Mouse (Mus musculus) frontal cortex, postnatal 14 days (tissue): ENCODE results near the gene Pafah1b2.

ENCODE experiments used
- DNase-seq, 2 experiments: peaks; one replicate each; pipeline ENCODE4 v3.0.0; 2022; ENCODE audit warnings: low spot score in 2 of 2

Pafah1b2 gene

DNA sequence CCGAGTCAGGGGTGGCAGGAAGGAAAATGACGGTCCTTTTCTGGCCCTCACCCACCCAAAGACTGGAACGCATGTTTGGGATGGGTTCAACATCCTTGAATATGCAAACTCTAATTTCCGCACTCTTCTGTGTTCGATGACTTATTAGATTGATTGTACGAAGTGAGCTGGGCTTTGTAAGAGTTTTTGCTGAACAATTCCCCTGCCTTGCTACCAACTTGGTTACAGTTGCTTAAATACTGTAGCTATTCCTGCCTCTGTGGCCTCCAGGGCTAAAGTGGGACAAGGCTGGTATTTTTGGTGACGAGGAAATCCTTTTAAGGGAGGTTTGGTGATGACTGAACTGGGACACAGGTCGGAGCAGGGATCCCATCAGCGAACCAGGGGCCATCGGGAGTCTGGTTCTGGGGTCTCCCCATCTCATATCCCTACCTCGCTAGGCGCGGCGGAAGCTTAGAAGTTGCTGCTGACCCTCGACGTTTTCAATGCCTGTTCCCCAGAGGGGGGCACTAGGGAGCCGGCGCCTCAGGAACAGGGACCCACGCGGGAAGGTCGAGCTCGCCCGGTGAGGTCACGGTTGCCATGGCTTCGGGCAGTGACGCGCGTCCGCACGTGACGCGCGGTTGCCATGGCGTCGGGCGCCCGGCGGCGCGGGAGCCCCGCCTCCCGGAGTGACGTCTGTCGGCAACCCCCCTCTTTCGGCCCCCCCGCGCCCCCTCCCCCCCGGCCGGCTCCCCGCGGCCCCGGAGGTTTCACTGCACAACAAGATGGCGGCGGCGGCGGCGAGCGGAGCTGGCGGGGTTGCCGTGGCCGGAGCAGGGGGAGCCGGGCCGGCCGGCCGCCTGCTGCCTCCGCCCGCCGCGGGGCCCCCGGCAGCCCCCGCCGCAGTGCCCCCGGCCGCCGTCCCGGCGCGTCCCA lies at the start of gene Pafah1b2, which contains the start of gene Sik3:
Gene Pafah1b2, minus strand, starts transcription at position 600 of the 918 bp plus-strand sequence.
Gene Sik3, plus strand, starts transcription at position 730 of the 918 bp plus-strand sequence.
- DNase-seq, result peak; percentile 92 to 94

DNA sequence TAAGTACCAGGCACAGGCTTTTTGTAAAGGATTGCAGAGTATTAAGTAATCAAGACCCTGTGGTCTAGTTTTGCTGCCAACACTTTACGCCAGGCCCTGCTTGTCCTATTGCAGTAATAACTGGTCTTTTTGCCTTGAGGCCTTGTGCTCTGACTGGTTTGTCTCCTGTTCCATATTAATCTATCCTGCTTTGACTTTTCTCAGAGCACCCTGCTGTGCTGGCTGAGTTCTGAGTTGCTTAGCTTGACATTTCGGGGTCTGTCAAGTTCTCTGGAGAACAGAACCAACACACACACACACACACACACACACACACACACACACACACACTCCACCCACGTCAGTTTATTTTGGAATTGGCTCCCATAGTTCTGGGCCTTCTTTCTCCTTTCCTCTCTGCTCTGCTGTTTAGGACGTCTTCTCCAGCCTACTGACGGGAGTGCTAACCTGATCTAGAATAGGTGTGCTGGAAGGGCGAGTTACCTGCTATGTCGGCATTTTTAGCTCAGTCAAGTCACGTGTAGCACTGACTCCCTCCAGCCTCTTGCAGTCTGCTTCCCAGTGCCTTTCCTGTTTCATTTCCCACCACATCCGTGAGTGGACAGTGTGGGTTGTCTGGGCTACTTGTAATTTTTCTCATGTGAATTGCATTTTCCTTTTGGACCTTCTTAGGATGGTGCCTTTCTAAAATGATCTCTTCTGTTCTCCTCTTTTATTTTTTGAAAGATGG lies 49.4 kb upstream of the Pafah1b2 start:
- peak in 1 of 2 experiments; percentile 17 for DNase-seq

DNA sequence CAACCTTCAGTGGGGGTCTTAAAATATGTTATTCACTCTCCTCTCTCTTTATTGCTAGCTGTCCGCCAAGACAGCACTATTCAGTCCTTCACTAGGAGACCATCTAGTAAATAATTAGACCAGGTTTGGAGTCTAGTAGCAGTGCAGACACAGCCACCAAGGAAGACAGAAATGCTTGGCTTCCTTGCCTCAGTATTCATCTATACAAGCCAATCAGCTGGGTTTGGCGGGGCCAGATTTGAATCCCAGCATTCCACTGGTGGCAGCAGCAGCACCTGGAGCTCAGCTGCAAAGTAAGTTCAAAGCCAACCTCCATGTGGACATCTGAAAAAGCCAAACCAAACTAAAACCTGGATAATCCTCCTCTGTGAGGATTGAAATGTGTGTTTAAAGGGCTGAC lies 47.8 kb upstream of the Pafah1b2 start:
- no peak for DNase-seq

DNA sequence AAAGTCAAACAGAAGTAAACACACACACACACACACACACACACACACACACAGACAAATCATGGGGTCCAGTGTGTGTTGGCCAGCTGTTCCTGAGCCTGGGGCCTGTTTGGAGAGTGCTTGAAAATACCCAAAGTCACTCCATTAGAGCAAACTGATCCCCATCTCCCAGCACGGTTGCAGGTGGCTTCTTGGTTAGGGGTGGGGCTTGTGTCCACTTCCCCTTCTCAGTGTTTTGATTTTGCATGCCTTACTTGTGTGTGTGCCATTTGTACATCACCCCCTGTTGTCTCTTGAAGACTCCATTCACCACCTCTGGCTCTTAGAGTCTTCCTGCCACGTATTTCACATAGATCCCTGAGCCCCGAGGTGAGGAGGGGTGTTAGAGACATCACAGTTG lies 45.6 kb upstream of the Pafah1b2 start:
- DNase-seq, result no peak

DNA sequence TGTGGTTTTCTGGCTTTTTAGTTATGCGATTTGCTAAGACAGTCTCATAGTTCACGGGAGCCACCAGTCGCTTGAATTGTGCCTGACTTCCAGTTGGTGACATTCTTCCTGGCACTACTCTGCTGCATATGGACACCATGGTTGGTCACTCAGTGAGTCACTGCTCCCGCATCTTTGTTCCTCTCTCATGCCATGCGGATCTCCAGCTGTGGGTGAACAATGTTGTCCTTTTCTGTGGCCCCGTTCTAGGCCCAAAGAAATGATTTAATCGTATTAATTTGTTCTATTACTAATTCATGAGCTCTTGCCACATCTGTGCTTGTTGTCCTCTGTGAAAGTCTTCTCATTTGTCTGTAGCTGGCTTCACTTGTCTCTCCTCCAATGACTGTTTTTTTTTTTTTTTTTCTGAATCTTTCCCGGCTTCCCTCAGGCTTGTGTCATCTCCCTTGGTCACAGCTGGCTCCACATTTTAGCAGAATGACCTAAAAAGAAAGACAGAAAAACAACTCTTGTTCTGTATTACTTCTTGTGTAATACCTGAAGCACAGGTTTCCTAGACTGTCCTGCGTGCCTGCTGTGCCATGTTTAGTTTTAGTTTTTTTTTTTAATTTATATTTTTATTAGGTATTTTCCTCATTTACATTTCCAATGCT lies 40.6 kb upstream of the Pafah1b2 start:
- no peak for DNase-seq

DNA sequence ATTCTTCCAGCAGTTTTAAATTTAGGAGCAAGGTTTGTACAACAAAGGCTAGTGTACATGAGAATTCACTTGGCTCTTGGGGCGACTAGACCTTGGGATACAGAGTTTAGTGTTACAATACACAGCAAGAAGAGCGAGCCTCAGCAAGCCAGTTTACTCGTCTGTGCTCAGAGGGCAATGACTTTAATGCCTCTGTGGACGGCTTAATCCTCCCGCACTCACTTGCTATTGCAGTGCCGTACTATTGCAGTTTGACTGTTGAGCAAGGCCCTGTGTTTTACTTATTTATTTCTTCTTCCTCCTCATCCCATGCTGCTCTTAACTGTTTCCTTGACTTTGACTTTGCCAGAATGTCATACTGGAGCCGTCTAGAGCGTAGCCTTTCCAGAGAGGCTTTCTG lies 37.7 kb upstream of the Pafah1b2 start:
- no peak for DNase-seq

DNA sequence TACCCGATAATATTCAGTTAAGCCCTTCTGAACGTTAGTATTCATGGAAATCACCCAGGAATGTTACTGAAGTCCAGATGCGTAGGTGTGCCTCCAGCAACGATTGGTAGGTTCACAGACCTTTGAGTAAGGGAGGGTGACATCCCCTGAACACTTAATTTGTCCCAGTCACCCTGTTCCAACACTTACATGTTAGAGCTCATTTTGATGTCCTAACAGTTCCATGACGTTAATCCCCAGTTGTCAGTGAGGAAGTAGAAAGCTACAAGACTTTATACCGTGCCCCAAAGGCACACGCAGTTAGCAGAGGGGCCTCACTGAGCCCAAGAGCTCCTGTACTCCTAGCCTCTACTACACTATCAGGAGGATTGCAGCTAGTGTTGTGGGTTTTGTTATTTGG lies 37.0 kb upstream of the Pafah1b2 start:
- no peak for DNase-seq

DNA sequence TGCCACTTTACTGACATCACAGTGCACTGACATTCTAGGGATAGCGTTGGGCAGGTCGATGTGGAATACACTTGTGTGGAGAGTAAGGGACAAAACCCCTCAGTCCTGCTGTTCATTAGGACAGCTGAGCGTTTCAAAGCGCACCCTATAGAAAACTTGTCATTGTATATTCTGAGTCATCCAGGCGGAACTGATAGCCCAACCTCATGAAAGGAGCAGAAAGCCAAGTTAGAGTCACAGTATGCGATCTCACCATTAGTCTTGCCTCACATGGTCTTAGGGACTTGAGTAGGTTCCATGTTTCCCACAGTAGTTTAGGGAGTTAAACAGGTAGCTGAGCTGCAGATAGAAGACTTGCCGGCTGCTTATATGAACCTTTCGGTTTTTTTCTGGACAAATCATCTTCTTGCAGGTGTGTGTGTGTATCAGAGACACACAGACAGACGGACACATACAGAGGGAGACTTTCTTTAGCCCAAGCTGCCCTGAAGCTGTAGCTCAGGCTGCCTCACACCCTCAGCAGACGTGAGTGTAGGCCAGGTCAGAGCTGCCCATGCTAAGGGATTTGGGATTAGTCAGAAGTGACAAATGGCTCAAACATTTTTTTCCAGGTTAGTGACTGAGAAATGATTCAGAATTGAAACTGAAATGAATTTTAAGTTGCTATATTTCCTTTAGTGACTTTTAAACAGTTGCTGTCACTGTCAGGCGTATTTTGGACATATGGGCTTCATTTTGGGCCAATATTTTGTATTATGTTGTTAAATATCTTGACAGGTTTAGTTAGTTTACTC lies 34.4 kb upstream of the Pafah1b2 start:
- no peak for DNase-seq

DNA sequence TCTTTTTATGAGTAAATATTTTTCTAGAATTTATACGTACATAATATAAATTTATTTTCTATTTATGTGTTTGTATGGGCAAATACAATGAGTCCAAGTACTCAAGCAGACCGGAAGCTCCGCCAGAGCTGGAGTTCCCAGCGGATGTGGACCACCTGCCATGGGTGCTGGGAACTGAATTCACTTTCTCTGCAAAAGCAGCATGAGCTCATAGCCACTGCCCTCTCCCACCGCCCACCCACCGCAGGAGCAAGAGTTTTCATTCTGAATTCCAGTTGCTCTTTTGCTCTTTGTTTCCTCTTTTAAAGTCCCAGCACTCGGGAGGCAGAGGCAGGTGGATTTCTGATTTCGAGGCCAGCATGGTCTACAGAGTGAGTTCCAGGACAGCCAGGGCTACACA lies 31.1 kb upstream of the Pafah1b2 start:
- DNase-seq, result no peak

DNA sequence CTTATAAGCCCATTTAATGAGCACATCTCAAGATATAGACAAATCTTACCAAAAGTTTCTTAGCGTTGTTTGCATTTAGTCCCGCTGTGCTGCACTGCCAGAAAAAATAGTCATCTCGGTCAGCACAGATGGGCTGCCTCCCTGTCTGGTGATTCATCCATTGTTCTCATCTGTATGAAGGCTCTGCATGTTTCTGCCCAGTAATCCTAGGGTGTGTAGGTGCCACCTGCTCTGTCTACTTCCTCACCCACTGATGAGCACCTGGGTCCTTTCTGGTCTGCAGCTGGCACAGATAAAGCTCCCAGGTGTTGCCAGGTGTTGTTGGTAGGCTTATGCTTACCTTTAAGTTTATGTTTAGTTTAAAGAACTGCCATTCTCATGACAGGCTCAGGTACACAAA lies 29.9 kb upstream of the Pafah1b2 start:
- no peak for DNase-seq

DNA sequence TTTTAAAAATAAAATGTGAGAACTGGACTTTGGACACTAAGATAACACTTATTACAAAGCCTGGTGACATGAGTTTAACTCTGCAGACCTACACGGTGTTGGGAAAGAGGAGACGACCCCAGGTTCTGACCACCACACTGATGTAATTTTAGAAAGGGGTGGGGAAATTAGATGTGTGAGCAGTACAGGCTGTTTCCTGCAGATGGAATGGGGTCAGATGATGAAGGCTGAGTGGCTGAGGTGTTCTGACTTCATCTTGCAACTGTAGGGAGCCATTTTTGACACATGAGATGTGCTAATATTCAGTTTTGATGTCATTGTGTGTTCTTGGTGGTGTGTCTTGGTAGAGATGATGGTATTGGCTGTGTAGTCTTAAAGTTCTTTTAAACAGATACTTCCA lies 28.7 kb upstream of the Pafah1b2 start:
- no peak for DNase-seq

DNA sequence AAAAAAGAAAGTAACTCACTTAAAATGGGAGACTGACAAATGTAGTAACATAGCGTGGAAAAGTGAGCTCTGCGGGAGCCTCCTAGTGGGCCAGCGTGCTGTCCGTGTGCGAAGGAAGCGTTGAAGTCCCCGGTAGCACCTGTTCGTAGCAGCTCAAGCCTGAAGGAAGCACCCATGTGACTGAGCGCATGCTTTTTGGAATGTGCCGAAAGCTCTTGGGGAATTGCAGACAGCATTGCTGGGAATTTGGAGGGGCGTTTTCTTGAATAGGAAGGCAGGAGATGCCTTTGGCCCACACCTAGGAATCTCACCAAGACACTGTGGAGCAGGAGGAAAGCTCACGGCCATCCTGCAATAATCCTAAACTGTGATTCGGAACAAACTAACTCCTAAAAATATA lies 26.3 kb upstream of the Pafah1b2 start:
- no peak for DNase-seq

DNA sequence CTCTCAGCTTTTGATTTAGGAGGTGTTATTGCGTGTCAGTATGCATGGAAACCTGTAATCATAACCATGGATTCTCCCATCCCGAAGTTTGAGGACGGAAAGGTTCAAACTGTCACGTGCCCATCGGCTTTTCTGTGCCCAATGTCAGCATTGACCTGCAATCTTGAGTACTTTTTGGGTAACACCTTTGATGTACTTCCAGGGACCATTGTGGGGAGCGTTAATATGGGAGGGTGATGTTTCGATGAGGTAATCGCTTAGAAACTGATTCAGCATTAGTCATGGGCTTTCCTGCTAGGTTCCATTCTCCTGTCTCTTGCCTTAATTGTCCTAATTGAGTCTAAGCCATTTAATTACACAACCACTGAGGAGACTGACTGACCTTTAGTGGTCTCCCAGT lies 24.4 kb upstream of the Pafah1b2 start:
- no peak for DNase-seq

DNA sequence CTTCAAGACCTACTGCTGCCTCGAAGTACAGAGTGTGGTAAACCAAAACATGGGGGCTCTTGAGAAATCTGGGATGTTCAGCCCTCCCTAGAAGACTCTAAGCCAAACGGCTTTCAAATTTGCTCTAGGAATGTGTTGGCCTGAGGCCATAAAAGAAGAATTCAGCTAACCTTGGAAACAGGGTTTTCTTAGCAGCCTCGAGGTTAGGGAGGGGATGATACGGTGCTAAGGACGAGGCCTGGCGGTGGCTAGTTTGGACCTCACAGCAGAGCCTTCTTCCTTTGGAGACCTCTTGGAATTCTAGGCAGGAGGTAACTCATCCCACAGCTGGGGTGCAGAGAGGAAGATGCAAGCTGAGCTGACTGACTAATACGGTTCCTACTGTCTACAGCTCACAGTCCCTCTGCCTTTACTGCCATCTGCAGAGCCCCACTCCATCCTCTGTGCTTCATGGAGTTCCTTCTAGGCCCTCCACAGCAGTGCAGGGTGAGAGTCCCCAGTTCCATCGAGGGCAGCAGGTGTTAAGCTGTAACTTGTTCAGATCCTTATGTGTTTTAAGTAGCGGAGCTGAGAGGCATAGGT lies 22.9 kb upstream of the Pafah1b2 start:
- no peak for DNase-seq

DNA sequence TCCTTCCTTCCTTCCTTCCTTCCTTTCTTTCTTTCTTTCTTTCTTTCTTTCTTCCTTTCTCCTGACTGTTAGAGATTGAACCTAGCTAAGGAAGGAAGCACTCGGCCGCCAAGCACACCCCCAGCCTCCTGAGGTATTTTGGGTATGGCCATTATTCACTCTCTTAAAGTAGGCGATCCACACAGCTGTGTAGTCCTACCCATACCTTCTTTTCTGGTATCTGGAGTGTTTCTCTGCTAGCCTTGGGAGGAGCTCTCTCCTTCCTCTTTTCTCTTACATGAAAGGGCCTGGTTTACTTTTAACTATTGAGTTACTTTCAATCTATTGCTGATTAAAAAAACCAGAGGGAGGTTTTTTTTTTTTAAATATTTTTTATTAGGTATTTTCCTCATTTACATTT lies 21.4 kb upstream of the Pafah1b2 start:
- DNase-seq, result no peak

DNA sequence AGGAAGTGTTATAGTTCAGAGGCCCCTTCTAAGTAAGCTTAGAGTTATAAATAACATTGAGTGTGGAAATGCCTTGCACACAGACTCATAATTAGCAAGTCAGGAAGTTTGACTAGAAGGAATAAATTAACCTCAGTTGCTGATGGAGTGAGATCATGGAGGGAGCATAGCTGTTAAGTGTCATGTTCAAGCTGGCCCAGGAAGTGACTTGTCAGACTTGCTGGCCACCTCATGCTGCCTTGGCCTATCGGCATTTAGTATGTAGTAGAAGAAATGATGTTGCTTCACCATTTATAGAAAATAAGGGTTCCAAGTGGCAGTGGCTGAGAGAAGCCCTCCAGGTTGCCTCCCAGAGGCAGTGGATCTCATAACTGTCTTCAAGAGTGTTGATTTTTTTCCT lies 20.6 kb upstream of the Pafah1b2 start:
- DNase-seq, result no peak

DNA sequence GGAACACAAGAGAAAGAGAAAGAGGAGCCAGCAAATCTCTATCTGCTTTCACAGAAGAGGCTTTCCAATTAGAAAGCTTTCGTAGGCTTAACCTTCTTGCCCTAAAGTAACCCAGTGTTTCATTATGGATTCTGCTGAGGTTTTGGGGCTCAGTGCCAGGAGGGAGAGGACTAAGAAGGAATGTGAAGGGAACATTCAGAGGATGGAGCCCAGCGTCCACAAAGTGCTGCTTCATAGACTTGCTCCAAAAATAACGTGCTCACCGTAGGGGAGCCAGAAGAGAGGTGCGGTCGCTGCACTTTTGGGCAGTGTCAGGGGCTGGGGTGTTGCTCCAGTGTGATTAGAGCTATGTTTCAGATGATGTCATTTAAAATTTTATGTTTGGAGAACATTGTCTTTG lies 19.7 kb upstream of the Pafah1b2 start:
- DNase-seq, result peak in 1 of 2 experiments; percentile 28

DNA sequence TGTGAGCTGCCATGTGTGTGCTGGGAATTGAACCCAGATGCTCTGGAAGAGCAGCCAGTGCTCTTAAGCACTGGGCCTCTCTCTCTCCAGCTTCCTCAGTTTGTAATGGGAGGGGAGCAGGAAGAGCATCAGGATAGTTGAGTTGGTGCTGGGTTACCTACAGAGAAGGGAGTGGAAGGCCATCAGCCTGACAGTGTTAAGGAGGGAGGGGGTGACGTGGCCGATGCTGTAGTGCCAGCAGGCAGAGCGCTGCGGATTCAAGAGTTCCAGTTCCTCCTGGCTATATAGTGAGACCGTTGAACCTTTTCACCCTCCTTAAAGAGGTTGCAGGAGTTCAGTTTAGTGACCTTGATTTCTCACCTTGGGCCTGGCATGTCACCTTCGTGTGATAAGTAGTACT lies 18.5 kb upstream of the Pafah1b2 start:
- no peak for DNase-seq

DNA sequence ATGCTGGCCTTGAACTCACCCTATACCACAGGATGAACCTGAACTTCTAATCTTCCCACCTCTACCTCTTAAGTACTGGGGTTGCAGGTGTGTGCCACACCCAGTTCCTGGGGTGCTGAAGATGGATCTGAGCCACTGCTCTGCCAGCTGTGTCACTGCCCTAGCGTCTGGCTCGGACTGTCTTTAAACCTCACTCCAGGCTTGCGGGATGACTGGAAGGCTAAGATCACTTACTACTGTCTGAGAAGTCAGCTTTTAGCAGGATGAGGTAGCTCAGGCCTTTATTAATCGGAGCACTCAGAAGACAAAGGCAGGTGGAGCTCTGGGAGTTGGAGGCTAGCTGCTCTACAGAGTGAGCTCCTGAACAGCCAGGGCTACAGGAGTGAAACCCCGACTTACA lies 17.7 kb upstream of the Pafah1b2 start:
- no peak for DNase-seq

DNA sequence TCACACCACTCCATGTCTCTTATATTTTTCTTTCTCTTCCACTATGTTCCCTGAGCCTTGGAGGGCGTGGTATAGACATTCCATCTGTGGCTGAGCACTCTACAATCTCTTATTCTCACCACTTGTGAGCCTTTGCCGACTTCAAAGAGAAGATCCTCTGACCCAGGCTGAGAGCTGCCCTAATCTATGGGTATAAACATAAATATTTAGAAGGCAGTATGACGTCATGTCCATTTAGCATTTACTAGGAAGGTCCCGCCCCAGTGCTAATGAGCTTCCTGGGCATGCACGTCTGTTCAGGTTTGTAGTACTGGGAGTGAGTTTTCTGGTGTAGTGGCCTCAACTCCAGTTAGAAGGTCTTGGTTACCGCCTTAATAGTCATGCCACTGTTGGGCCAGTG lies 17.0 kb upstream of the Pafah1b2 start:
- no peak for DNase-seq

DNA sequence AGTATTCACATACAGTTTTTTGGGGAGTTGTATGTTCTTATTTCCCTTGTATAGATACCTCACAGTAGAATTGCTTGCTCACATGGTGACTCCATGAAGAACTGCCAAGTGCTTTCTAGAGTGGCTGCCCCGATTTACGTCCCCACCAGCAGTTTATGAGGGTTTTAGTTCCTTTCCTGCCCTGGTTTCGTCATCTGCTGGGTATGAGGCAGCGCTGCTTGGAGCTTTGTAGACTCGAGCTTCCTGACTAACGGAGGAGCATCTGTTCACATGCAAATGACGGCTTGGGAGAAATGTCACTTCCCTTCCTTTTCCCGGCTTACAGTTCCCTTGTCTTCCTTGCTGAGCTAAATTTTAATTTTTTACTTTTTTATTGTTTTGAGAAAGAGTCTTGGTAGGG lies 15.5 kb upstream of the Pafah1b2 start:
- no peak for DNase-seq
